Mouse (Mus musculus) cerebellum, adult 8-10 months (tissue): ENCODE results near the gene Sco2.

Experiments
- DNase-seq: peaks from one replicate; pipeline ENCODE4 v3.0.0; 2022

Sco2 gene

GRCm38 (mm10) chr15:89373762-89374248 is at the start of gene Sco2:
Gene Sco2 (minus strand): TSS chr15:89373846.
- peak; percentile 96 for DNase-seq

- DNase-seq: peak; percentile 23
Measured at GRCm38 (mm10) chr15:89421938-89422337, 48.3 kb upstream of the Sco2 start.

GRCm38 (mm10) chr15:89415282-89415681 is 41.6 kb upstream of the Sco2 start:
- DNase-seq: no peak

- DNase-seq: no peak
Measured at GRCm38 (mm10) chr15:89410118-89410517, 36.5 kb upstream of the Sco2 start, which contains the start of gene Syce3. Gene Syce3 (minus strand): TSS chr15:89410503.

GRCm38 (mm10) chr15:89406691-89407090 is 33.0 kb upstream of the Sco2 start:
- DNase-seq: no peak

- DNase-seq: no peak
Measured at GRCm38 (mm10) chr15:89404831-89405623, 31.4 kb upstream of the Sco2 start.

GRCm38 (mm10) chr15:89402471-89402870 is 28.8 kb upstream of the Sco2 start:
- DNase-seq: no peak

GRCm38 (mm10) chr15:89399716-89400115 is 26.1 kb upstream of the Sco2 start:
- no peak for DNase-seq

- DNase-seq: no peak
Measured at GRCm38 (mm10) chr15:89398146-89398545, 24.5 kb upstream of the Sco2 start.

- no peak for DNase-seq
Measured at GRCm38 (mm10) chr15:89396883-89397282, 23.2 kb upstream of the Sco2 start.

GRCm38 (mm10) chr15:89390081-89390480 is 16.4 kb upstream of the Sco2 start:
- no peak for DNase-seq

GRCm38 (mm10) chr15:89387127-89387526 is 13.5 kb upstream of the Sco2 start:
- DNase-seq: no peak

GRCm38 (mm10) chr15:89384617-89385016 is 11.0 kb upstream of the Sco2 start, which contains the start of gene Klhdc7b:
Gene Klhdc7b (plus strand): TSS chr15:89384917.
- DNase-seq: no peak

GRCm38 (mm10) chr15:89379429-89379828 is 5.8 kb upstream of the Sco2 start:
- peak; percentile 61 for DNase-seq

GRCm38 (mm10) chr15:89378831-89379401 is 5.3 kb upstream of the Sco2 start, which contains the start of gene Odf3b:
Gene Odf3b (minus strand): TSS chr15:89379282.
- DNase-seq: peak; percentile 84

GRCm38 (mm10) chr15:89377938-89378828 is 4.5 kb upstream of the Sco2 start:
- no peak for DNase-seq

GRCm38 (mm10) chr15:89377362-89377761 is 3.7 kb upstream of the Sco2 start:
- DNase-seq: no peak

- DNase-seq: no peak
Measured at GRCm38 (mm10) chr15:89376957-89377356, 3.3 kb upstream of the Sco2 start, which contains the start of gene Tymp. Gene Tymp (minus strand): TSS chr15:89377039.

GRCm38 (mm10) chr15:89376040-89376439 is 2.4 kb upstream of the Sco2 start:
- DNase-seq: no peak

- DNase-seq: no peak
Measured at GRCm38 (mm10) chr15:89374801-89375534, 1.3 kb upstream of the Sco2 start.

GRCm38 (mm10) chr15:89374340-89374739 is 694 bp upstream of the Sco2 start:
- DNase-seq: no peak
